Mouse (Mus musculus) heart, postnatal 25 days (tissue): ENCODE measurements around the gene Chrnd. TPM values are rescaled to one million over a fixed set of nuclear protein-coding genes. Genes with fewer than 3 reads are reported as not detected.
A peak's percentile ranks its signal among the peaks of the same experiment; 100 is the strongest.

Source experiments
- DNase-seq: peaks from one replicate; pipeline ENCODE4 v3.0.0; 2022; ENCODE audit warnings: low spot score
- intact Hi-C: fragments of 180-260 bp; cut with DNase I; formaldehyde crosslinking; loops from one replicate; pipeline ENCODE4 v1.15.1; 2025
- total RNA-seq, 2 experiments: library from RNA; stranded (reverse); gene quantifications; 2 replicates each; pipeline ENCODE4 v1.2.3; 2021

Chrnd gene
- not detected for total RNA-seq

DNA sequence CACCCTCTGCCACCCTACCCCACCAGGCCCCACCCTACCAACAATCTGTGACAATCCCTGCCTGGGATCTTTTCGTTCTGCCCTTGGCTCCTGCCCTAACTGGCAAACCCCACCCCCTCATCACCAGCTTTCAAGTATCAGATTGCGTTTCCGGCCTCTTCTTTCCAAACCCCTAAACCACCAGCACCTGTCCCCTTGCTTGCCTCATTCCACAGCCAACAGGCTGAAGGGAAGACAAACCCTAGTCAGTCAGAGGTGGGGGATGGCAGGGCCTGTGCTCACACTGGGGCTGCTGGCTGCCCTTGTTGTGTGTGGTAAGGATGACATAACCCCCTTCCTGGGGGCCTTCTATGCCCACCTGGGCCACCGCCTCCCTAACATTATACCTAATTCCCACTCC, at the start of gene Chrnd:
Chrnd (plus strand) TSS at position 179 of the 400 bp plus-strand sequence.
- no peak for DNase-seq
- intact Hi-C loops, result no loop called here

- intact Hi-C loops, result no loop called here
- no peak for DNase-seq
These were observed 48.9 kb upstream of the Chrnd start for GRCm38 (mm10) chr1:87141550-87141949.

GRCm38 (mm10) chr1:87142456-87142855, 48.0 kb upstream of the Chrnd start:
- no peak for DNase-seq
- intact Hi-C loops, result no loop called here

DNA sequence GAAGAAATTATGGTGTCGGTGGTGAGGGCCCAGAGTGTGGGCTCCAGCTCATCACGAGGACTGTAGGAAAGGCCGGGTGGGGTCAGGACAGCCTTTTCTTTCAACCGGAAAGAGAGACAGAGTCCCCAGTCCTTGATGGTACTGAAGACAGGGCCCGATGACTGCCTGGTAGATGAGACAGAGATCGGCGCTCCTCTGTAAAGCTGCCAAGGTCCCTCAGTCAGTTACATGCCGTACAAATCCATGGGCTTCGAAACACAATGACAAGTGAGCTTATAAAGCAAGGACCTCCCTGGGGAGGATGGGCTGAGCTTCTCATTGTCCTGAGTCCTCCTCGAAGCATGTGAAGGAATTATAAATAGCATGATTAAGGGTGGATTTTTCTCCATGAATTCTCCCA, 47.3 kb upstream of the Chrnd start:
- no peak for DNase-seq
- intact Hi-C loops, result no loop called here

DNA sequence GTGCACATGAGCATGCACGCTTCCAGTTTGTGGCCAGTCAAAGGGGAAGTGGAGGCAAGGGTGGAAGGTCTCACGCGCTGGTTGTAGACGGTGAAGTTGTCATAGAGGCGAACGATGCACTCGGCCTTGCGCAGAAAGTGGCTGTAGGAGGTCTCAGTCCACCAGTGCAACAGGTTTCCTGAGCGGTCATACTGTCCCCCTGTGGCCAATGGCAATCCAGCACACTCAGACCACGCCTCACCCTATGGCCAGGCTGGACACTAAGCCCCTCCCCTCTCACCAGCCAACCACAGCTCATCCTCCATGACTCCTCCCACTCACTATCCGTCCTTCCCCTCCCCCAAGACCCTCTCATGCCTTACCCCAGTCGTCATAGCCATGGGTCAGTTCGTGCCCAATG, 41.0 kb upstream of the Chrnd start:
- intact Hi-C loops, result no loop called here
- no peak for DNase-seq

DNA sequence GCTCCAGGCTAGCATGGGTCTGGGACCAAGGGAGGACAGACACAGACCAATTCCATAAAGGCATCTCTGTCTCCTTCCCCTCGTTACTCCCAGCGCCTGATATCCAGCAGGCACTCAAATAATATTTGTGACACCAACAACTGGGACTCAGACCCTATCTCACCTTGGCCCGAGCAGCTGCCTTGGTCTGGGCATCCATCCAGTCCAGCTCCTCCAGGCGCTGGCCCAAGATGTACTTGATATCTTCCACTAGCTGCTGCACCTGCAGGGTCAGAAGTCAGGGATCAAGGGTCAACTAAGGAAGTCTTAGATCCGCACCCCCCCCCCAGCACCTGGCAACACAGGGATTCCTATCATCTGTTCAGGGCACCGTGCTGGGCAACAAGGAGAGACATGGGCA, 39.1 kb upstream of the Chrnd start:
- no peak for DNase-seq
- intact Hi-C loops, result no loop called here

DNA sequence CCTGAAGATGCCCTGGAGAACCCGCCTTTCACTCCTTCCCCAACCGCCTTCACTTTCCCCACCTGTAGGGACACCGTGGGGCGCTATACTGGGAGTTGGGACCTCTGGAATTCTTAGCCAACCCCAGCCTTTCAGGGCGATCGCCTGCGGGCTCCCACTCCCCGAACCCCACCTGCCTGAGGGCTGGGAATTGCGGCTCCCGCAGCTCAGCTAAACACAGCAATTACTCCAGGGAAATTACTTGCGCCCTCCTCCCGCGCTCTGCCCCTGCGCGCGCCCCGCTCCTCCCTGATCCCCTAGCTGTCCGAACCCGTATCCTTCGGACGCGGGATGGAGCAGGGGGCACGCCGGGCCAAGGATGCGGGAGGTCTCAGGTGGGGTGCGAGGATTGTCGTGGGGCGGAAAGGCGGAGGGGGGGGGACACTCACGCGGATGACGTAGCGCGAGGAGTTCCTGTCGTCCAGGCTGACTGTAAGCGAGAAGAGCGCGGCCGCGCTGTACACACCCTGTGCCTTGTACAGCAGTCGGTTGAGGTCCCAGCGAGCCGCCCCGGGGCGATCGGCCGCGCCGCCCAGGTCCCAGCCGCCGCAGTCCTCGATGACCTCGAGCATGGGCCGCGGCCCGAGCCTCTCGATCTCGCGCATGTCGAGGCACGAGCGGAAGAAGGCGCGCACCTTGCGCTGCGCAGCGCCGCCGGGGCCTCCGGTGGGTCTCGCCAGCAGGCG, 36.5 kb upstream of the Chrnd start:
- intact Hi-C loops, result no loop called here
- DNase-seq, result no peak

- intact Hi-C loops, result no loop called here
These were observed 35.8 kb upstream of the Chrnd start for GRCm38 (mm10) chr1:87154501-87155120.

DNA sequence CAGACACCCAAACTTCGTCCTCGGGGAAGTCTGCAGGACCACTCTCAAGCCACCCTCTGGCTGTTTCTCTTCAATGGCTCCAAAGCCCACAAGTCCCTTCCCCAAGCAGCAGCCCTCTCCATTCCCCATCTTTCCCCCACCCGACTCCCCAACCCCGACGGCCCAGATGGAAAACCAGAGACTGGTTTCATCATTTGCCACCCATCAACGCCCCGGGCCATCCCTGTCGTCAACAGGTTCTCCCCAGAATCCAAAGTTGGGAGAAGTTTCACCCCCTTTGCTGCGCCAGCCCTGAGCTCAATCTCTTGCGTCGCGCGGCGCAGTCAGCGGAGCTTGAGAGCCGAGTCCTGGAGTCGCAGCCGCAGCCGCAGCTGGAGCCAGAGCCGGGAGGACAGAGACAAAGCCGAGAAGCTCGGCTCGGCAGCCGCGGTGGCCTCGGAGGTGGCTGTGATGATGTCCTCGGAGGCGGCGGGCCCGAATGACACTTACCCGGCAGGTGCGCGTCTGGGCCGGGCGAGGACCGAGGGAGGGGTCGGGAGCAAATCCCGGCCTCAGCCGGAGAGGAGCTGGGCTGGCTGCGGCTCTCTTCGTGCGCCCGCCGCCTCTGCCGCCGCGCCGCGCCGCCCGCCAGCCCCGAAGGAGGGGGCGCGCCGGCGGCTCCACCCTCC, 34.7 kb upstream of the Chrnd start:
- intact Hi-C loops, result no loop called here
- no peak for DNase-seq

More at GRCm38 (mm10) chr1:87154501-87155120, 35.8 kb upstream of the Chrnd start:
- DNase-seq, result no peak

- no peak for DNase-seq
- intact Hi-C loops, result no loop called here
These were observed 34.2 kb upstream of the Chrnd start, which contains the start of gene Ecel1 for GRCm38 (mm10) chr1:87156199-87156587. TSS of gene Ecel1 (minus strand) at chr1:87156521.

DNA sequence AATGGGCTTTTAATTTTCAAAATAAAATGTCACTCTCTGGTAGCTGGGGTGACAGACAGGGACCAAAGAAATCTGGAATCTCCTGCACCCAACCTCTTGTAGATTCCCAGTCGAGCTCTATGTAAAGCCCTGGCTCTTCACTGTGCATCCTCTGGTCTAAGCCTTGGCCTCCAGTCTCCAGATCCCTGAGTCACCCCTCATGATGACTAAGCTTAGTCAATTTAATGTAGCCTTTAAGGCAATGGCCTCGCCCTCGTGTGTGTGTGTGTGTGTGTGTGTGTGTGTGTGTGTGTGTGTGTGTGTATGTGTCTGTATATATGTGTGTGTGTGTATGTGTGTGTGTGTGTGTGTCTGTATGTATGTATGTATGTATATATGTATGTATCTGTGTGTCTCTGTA, 31.0 kb upstream of the Chrnd start:
- DNase-seq, result no peak
- intact Hi-C loops, result no loop called here

GRCm38 (mm10) chr1:87164164-87164795, 26.1 kb upstream of the Chrnd start:
- DNase-seq, result no peak
- intact Hi-C loops, result no loop called here

- intact Hi-C loops, result no loop called here
- no peak for DNase-seq
These were observed 25.6 kb upstream of the Chrnd start for GRCm38 (mm10) chr1:87164796-87165184.

- intact Hi-C loops, result no loop called here
- DNase-seq, result no peak
These were observed 19.9 kb upstream of the Chrnd start for GRCm38 (mm10) chr1:87170458-87170857.

GRCm38 (mm10) chr1:87171312-87171711, 19.1 kb upstream of the Chrnd start:
- intact Hi-C loops, result no loop called here
- DNase-seq, result no peak

DNA sequence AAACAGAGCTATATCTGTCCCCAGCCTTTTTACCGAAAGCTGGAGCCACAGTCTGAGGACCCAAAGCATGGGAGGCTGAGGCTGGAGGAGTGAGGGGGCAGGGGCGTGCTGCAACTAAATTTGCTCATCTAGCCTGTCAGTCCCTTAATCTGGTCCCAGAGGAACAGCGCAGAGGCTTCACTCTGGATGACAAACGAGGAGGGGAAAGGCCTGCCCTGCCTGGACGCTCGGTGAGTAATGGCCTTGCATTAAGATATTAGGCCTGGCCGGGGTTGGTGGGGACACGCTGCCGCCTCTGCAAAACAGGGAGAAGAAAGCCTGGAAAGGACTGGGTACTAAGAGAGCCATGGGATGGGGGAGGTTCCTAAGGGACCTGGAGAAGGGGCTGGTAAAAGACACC, 18.1 kb upstream of the Chrnd start:
- intact Hi-C loops, result no loop called here
- no peak for DNase-seq

- intact Hi-C loops, result loop anchor here (1.0 kb wide), 1 partner anchor 13 kb away; no protein-coding TSS in a partner anchor
- peak; percentile 24 for DNase-seq
These were observed 16.1 kb upstream of the Chrnd start for GRCm38 (mm10) chr1:87174006-87174955.

- peak; percentile 20 for DNase-seq
- intact Hi-C loops, result no loop called here
These were observed 14.5 kb upstream of the Chrnd start for GRCm38 (mm10) chr1:87175852-87176292.

DNA sequence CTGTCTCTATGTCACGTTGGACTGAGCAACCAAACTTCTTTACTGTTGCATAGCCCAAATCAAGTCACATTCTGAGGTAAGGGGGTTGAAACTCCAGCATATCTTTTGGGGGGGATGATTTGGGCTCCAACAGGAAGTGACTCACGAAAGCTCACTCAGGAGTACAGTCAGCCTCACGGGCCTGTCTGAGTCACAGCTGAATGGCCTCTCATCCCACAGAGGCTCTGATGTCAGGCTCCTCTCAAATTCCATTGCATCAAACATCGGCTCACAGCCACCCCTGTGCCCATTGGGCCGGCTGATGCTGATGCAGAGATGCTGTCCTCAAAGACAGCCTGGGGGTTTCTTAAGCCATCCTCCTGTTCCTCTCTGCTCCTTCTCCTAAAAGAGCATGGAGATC, 9.5 kb upstream of the Chrnd start:
- no peak for DNase-seq
- intact Hi-C loops, result no loop called here

DNA sequence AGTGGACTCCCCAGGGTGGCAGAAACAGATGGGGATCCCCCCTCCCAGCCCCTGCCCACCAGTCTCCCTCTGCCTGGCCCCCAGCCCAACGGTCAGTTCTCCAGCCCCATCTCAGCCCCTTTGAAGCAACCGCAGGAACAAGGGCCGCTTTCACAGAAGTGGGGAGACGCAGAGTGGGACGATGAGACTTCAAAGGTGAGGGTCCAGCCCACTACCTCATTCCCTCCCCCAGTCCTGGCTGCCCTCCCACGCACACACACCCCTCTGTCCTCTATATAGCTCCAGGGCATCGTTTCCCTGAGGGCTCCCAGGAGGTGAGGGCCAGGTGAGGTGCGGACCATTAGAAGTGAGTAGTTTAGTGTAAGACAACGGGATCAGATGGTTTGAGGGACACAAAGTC, 7.4 kb upstream of the Chrnd start, which contains the start of gene Prss56:
Prss56 (plus strand) TSS at position 301 of the 400 bp plus-strand sequence.
- intact Hi-C loops, result no loop called here
- no peak for DNase-seq
